Mouse (Mus musculus) heart, adult 9 months (tissue): Measurements from ENCODE around the gene Fbxl4.

Experiments used
- DNase-seq, 2 experiments: peaks; one replicate each; pipeline ENCODE4 v3.0.0; 2022; ENCODE audit warnings: low spot score in 2 of 2

Fbxl4 gene

DNA sequence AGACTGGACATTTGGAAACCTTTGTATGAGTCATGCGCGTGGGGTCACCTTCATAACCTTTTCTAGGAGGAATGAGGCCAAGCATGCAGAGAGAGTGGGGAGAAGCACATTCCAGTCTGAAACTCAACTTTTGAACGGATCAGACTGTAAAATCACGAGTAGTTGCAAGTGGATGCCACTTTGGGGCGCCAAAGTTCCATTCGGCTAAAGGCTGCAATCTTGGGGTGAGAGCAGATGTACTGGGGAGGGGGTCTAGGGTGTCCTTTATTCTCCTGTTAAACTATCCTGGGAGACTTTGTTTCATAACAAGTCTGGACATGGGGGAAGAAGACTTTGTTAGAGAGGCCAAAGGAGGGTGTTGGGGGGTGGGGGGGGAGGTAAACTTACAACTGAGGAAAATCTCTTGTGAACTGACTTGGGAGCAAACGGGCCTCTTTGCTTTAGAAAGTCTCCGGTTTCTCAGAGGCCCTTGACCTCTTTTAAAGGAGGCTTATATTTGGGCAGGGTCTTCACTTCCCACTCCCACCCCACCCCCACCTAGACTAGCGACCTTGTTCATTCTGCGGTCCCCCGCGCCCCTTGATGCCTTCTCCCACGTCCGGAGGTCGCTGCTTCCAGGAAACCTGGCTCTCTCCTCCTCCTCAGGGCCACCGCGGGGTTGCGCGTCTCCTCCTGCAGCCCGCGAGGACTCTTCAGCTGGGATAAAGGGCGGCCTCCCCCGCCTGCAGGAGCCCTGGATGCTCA lies 119.8 kb downstream of the Fbxl4 start:
- DNase-seq = no peak

DNA sequence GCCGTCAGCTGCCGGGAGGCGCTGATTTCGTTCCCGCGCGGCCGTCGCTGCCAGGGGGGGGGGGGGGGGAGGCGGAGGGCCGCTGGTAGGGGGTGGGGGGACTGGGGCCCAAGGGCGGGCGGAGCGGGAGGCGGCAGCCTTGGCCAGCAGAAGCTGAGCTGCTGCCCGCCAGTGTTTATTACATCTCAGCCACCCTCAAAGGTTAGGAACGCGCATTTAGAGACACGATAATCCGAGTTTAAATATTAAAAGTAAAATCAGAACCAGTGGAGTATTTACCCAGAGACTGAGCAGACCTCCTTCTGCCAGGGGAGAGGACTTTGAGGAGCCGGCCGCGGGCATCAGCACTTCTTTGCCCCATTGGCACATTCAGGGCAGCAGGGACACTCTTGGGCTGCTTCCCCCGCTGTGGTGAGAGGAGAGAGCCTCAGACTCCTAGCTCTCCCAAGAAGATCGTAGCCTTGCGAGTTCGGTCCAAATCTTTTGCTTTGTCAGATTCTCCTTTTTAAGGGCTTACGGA lies 120.4 kb downstream of the Fbxl4 start:
- no peak for DNase-seq

DNA sequence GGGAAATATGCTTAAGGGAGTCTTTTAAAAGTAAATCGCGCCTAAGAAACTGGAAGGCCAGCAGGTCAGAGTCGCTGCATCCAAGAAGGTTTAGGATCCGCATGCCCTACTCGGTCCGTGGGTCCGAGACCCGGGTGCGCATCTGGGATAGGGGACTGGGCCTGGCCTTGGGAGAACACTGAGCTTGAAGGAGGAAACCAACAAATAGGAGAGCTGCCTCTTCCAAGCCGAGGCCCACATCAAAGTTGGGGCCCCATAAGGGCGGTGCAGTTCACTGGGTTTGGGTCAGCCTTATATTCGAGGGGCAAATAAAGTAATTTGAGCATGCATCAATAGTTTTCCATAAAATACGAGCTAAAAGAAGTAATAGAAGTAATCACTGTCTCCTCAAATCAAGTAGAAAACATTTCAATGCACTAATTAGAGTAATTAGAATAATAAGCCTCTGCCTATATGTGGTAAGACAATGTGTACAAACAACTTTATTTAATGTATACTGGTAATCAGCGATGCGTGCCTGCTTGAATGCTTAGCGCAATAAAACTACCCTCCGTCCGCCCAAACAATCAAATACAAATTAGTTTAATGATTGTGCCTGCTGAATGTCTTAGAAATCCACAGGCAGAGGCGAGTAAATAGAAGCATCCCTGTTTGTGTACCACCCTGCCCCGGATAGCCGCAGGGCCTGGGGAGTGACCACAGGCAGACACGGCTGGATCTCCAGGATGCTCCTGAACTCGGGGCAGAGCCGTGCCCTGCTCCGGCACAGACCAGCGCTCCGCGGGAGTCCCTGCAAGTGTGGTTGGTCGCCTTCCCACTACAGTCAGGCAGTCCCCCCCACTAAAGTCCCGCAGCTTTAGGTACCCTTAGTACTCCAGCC lies 121.4 kb downstream of the Fbxl4 start:
- DNase-seq = no peak

DNA sequence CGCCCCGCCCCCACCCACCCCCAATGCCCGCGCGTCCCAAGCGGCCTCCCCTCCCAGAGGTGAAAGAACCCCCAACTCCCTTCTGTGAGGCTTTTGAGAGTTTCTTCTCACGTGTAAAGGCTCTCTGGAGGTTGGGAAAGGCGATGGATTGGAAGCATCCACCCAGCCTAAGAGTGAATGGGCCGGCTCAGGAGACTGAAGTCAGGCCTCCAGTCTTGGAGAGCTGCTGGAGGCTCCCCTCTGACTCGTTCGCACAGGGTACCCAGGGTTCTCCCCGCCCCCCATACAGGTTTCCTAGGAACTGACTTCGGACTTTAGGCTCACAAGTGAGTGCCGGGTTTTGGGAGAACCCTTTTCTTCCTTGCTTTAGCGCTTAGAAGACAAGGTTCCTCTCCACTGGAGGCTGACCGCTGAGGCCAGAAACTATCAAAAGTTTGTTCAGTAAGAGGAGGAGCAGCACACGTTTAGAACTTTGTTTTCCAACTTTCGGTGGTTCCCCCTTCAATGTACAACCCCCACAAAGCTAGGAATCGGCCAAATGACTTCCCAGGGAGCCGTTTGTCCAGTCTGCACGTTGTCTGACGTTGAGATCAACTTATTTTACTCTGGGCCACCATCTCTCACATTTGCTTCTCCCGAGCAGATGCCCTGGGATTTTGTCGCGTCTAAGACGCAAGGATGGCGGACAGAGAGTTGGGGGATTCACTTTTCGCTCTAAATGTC lies 122.2 kb downstream of the Fbxl4 start:
- no peak for DNase-seq

DNA sequence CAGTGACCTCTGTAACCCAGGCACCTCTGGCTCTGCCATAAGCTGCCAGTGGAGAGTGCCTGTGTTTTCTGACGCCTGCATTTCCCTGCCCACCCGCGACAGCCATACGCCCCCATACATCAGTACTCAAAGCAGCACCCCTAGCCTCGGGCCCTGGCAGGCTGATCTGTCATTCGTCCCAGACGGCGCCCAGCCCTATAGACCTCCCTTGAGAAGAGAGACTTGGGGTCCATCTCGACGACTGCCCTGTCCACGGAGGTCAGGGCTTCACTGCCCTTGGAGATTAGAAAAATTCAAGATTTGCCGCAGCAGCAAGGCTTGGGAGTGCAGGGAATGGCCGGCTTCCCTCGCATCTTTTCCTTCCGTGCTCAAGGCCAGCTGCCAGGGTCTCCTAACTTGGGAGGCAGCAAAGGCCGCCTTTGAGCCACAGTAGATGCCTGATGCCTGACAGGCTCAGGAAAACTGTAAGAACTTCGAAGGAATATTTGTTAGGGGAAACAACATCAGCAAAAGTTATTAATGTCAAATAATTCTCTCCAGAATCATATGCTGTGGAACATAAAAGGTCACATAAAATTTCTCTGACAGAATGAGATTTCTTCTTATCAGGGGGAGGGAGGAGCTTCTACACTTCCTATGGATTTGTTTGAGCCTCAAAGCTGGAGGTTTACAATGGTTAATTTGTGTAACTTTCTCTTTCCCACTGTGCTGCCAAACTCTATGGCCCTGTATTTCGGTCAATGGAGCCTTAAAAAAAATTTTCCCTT lies 122.9 kb downstream of the Fbxl4 start:
- no peak for DNase-seq

DNA sequence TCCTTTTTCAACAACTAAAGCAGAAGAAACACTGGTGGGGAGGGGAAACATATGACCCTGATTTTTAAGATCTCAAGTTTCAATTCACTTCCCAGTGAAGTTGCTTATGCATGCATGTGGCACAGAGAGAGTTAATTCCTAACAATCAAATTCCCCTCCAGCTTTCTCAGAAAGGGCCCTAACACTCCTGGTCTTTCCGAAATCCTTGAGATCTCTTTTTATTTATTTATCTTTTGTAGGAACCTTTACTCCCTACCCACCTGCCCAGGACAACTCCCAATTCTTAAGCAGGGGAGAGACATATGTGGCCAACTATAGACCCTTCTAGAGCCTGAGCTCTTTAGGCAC lies 123.5 kb downstream of the Fbxl4 start:
- no peak for DNase-seq

DNA sequence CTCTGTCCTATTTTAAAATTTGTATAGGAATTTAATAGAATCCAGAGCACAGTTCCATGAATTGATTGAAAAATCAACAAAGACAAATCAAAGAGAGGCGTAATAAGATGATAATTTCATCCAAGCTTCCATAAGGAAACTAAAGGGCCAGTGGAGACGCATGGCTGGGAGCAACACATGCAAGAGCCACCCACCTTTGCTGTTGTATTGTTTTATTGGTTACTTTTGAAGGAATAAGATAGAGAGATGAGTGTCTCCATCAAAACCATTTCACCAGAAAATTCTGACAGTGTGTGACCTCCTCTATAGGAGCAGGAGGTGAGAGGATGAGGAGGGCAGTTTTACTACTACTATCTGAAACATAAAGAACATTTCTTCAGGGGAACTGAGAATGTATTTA lies 124.8 kb downstream of the Fbxl4 start:
- DNase-seq = no peak

DNA sequence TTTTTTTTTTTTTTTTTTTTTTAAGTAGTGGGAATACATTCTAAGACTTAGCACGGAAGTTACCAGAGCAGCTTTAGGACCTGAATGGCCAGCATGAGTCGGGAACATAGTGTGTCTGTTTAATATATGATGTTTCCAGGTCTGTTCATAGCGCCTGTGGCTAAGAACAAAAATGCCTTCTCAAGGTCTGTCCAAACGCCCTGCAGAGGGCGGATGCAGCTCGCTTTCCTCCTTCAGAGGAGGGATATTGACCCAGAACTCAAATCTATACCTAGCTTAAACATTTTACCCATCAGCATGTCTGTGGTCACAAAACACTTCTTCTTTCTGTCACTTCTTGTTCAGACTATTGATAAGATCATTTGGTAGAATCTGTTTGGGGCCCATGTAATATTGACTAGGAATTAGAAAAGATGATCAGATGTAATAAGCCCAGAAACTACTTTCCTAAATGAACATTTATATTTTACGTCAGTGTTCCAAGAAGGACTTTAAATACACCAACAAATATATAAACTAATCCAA lies 125.5 kb downstream of the Fbxl4 start:
- DNase-seq = no peak

DNA sequence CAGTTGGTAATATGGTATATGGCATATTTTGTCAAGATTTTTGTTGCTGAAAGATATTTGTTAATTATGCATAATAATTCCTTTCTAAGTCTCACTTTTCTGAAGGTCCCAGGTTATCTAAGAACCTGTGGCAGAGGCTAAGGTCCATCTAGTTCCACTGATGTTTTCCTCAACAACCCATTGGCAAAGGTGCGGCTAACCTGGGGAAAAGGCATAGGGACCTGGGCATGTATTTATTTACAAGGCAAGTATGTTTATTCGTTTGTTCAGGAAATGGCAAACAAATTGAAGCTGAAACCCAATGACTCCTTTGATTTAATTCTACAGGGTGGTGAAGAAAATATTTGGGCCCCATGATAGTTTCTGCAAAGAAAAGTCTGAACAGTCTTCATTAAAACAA lies 126.2 kb downstream of the Fbxl4 start:
- DNase-seq = no peak
